Mouse (Mus musculus) bone marrow, adult 2 months (tissue): ENCODE results near the gene Gm4491.

ENCODE experiments used
- CTCF ChIP-seq: fragments of 200-500 bp; IDR thresholded peaks from 2 replicates; pipeline ENCODE4 v1.5.1; 2011; ENCODE audit warnings: low read length, control low read depth; ENCODE audit not compliant: control insufficient read depth, insufficient read depth
- POLR2A ChIP-seq: fragments of 200-500 bp; IDR thresholded peaks from 2 replicates; pipeline ENCODE4 v1.6.1; 2011; ENCODE audit warnings: low read depth, mild to moderate bottlenecking, control low read depth, low read length, borderline replicate concordance; ENCODE audit not compliant: control insufficient read depth

- no peak for TF ChIP-seq CTCF
- TF ChIP-seq POLR2A, result no peak
Observed at GRCm38 (mm10) chr14:57095855-57096254, 19.8 kb downstream of the Gm4491 start.
